Mouse (Mus musculus) kidney, postnatal 4 days (tissue): ENCODE results near the gene Ccna1.

Source experiments
- DNase-seq, 2 experiments: peaks; one replicate each; pipeline ENCODE4 v3.0.0; 2021; ENCODE audit warnings: mixed read lengths in 2 of 2

The Ccna1 gene

GRCm38 (mm10) chr3:55055038-55055746 lies at the start of gene Ccna1:
TSS of gene Ccna1 (minus strand) at chr3:55055501.
- DNase-seq = peak; percentile 81 to 87

GRCm38 (mm10) chr3:55101092-55101491 lies 45.8 kb upstream of the Ccna1 start:
- no peak for DNase-seq

- DNase-seq = no peak
These were observed 43.7 kb upstream of the Ccna1 start for GRCm38 (mm10) chr3:55098990-55099389.

- no peak for DNase-seq
These were observed 42.7 kb upstream of the Ccna1 start for GRCm38 (mm10) chr3:55098014-55098413.

- DNase-seq = no peak
These were observed 41.9 kb upstream of the Ccna1 start for GRCm38 (mm10) chr3:55097186-55097585.

GRCm38 (mm10) chr3:55096655-55097005 lies 41.3 kb upstream of the Ccna1 start:
- DNase-seq = no peak

GRCm38 (mm10) chr3:55095968-55096654 lies 40.8 kb upstream of the Ccna1 start:
- DNase-seq = peak; percentile 23 to 34

GRCm38 (mm10) chr3:55093161-55093560 lies 37.9 kb upstream of the Ccna1 start:
- DNase-seq = no peak

GRCm38 (mm10) chr3:55089291-55089690 lies 34.0 kb upstream of the Ccna1 start:
- DNase-seq = no peak

- DNase-seq = no peak
These were observed 33.5 kb upstream of the Ccna1 start for GRCm38 (mm10) chr3:55088843-55089242.

- DNase-seq = no peak
These were observed 33.1 kb upstream of the Ccna1 start for GRCm38 (mm10) chr3:55088359-55088758.

GRCm38 (mm10) chr3:55087360-55087759 lies 32.1 kb upstream of the Ccna1 start:
- DNase-seq = no peak

- DNase-seq = no peak
These were observed 31.6 kb upstream of the Ccna1 start for GRCm38 (mm10) chr3:55086948-55087347.

- DNase-seq = no peak
These were observed 30.4 kb upstream of the Ccna1 start for GRCm38 (mm10) chr3:55085716-55086115.

GRCm38 (mm10) chr3:55084781-55085180 lies 29.5 kb upstream of the Ccna1 start:
- no peak for DNase-seq

- peak; percentile 83 to 86 for DNase-seq
These were observed 24.8 kb upstream of the Ccna1 start for GRCm38 (mm10) chr3:55080055-55080454.

GRCm38 (mm10) chr3:55079619-55080018 lies 24.3 kb upstream of the Ccna1 start:
- no peak for DNase-seq

GRCm38 (mm10) chr3:55078233-55078632 lies 22.9 kb upstream of the Ccna1 start:
- DNase-seq = no peak

- DNase-seq = no peak
These were observed 20.0 kb upstream of the Ccna1 start for GRCm38 (mm10) chr3:55075294-55075648.

GRCm38 (mm10) chr3:55074576-55075293 lies 19.4 kb upstream of the Ccna1 start:
- DNase-seq = no peak

GRCm38 (mm10) chr3:55067791-55068434 lies 12.6 kb upstream of the Ccna1 start:
- no peak for DNase-seq

GRCm38 (mm10) chr3:55066666-55067023 lies 11.3 kb upstream of the Ccna1 start:
- DNase-seq = no peak
